Mouse (Mus musculus) kidney, postnatal 0 days (tissue): ENCODE data around the gene Ttll3. TPM values are rescaled to one million over a fixed set of nuclear protein-coding genes. Genes with fewer than 3 reads are reported as not detected.

Experiments
- ATAC-seq: fragments of 200-750 bp; cut with Nextera tagmentation; replicated peaks from 2 replicates; pipeline ENCODE4 v1.8.0; 2017; ENCODE audit warnings: low read depth, moderate number of reproducible peaks, moderate TSS enrichment, moderate library complexity; ENCODE audit not compliant: low FRiP score
- DNase-seq: peaks from one replicate; pipeline ENCODE4 v3.0.0-alpha.2; 2016; ENCODE audit warnings: low spot score
- H3K27ac ChIP-seq: fragments of 300-500 bp; sonication (generic); 2 replicates; pipeline ENCODE4 v1.5.1; 2014; ENCODE audit warnings: mild to moderate bottlenecking
- H3K27me3 ChIP-seq: fragments of 300-500 bp; sonication (generic); 2 replicates; pipeline ENCODE4 v1.6.1; 2014; ENCODE audit warnings: low read length, mixed read lengths; ENCODE audit not compliant: insufficient read depth
- H3K36me3 ChIP-seq: fragments of 300-500 bp; sonication (generic); 2 replicates; pipeline ENCODE4 v1.6.1; 2014; ENCODE audit warnings: low read length, mixed read lengths; ENCODE audit not compliant: insufficient read depth
- H3K4me1 ChIP-seq: fragments of 300-500 bp; sonication (generic); replicated peaks from 2 replicates; pipeline ENCODE4 v1.6.1; 2014; ENCODE audit warnings: antibody characterized with exemption, low read length, mixed read lengths; ENCODE audit not compliant: insufficient read depth
- H3K4me2 ChIP-seq: fragments of 300-500 bp; sonication (generic); 2 replicates; pipeline ENCODE4 v1.6.1; 2014; ENCODE audit warnings: mild to moderate bottlenecking, low read length, moderate library complexity, mixed read lengths
- H3K4me3 ChIP-seq: fragments of 300-500 bp; sonication (generic); replicated peaks from 2 replicates; pipeline ENCODE4 v1.5.1; 2014; ENCODE audit warnings: low read depth, low read length
- H3K9ac ChIP-seq: fragments of 300-500 bp; sonication (generic); 2 replicates; pipeline ENCODE4 v1.6.1; 2014; ENCODE audit warnings: low read depth, low read length
- H3K9me3 ChIP-seq: fragments of 300-500 bp; sonication (generic); replicated peaks from 2 replicates; pipeline ENCODE4 v1.6.1; 2016; ENCODE audit warnings: low read length, inconsistent platforms, mixed read lengths
- CTCF ChIP-seq: IDR thresholded peaks from 2 replicates; pipeline ENCODE4 v1.5.1; 2016; ENCODE audit warnings: antibody characterized with exemption, low read depth, mild to moderate bottlenecking, moderate library complexity
- WGBS: fragments of 180-500 bp; shearing (Covaris S2); extraction: QIAGEN DNeasy Blood & Tissue Kit; methylation state at CpG from one replicate; pipeline ENCODE4 v1.1.7; 2014; 5-methylcytosine and 5-hydroxymethylcytosine counted together
- polyA plus RNA-seq: library from polyadenylated mRNA; unstranded; fragments of >200 nt; fragmentation: Nextera tagmentation; extraction: Ambion mirVana; gene quantifications from 2 replicates; pipeline ENCODE4 v1.2.1, GENCODE M21; 2015

Gene Ttll3
- polyA plus RNA-seq, 1 experiment from 2014 or later, result 1.5 TPM

- Histone ChIP-seq H3K4me2 (no peak overlapping the region), H3K4me3 (no peak overlapping the region), H3K36me3 (peaks cover 15% of the 10 kb centered on the region; the same call in 1 of the 2 replicates), H3K27ac (no peak overlapping the region), H3K9ac (no peak overlapping the region), H3K9me3 (no peaks in the 10 kb centered on the region), H3K4me1 (no peaks in the 10 kb centered on the region), H3K27me3 (no peaks in the 10 kb centered on the region)
- no peak for ATAC-seq
- DNase-seq, result no peak
- no peak for TF ChIP-seq CTCF
- 70% methylated on average over 8 of the region's 8 CpGs for WGBS
These were observed 24.4 kb upstream of the Ttll3 start for GRCm38 (mm10) chr6:113364518-113365135.

GRCm38 (mm10) chr6:113366639-113367038 is 22.4 kb upstream of the Ttll3 start:
- DNase-seq (no peak), ATAC-seq (no peak)
- peaks cover 29% of the 10 kb centered on the region for H3K36me3 ChIP-seq
- no peaks in the 10 kb centered on the region for H3K9me3 ChIP-seq
- 87% methylated on average over 6 of the region's 6 CpGs for WGBS
- H3K27me3 ChIP-seq, result no peaks in the 10 kb centered on the region
- no peak overlapping the region for H3K9ac ChIP-seq
- H3K4me1 ChIP-seq, result no peaks in the 10 kb centered on the region
- no peak overlapping the region for H3K4me3 ChIP-seq
- TF ChIP-seq CTCF, result no peak
- H3K4me2 ChIP-seq, result no peak overlapping the region
- no peak overlapping the region for H3K27ac ChIP-seq

GRCm38 (mm10) chr6:113367574-113367973 is 21.5 kb upstream of the Ttll3 start:
- no peak for TF ChIP-seq CTCF
- no peak for DNase-seq
- H3K27me3 ChIP-seq, result no peaks in the 10 kb centered on the region
- no peak for ATAC-seq
- H3K4me2 ChIP-seq, result no peak overlapping the region
- no peak overlapping the region for H3K27ac ChIP-seq
- H3K4me1 ChIP-seq, result no peaks in the 10 kb centered on the region
- no peaks in the 10 kb centered on the region for H3K9me3 ChIP-seq
- 100% methylated on average over 1 of the region's 1 CpGs for WGBS
- peaks cover 35% of the 10 kb centered on the region for H3K36me3 ChIP-seq
- H3K9ac ChIP-seq, result no peak overlapping the region
- H3K4me3 ChIP-seq, result no peak overlapping the region

- Histone ChIP-seq H3K4me2 (no peak overlapping the region), H3K9me3 (no peaks in the 10 kb centered on the region), H3K4me3 (no peak overlapping the region), H3K9ac (no peak overlapping the region), H3K27ac (peak overlapping the region; percentile 31; the same call in 1 of the 2 replicates), H3K4me1 (no peaks in the 10 kb centered on the region), H3K27me3 (no peaks in the 10 kb centered on the region), H3K36me3 (peaks cover 38% of the 10 kb centered on the region)
- WGBS, result 78% methylated on average over 7 of the region's 7 CpGs
- TF ChIP-seq CTCF, result no peak
- no peak for DNase-seq
- no peak for ATAC-seq
These were observed 20.9 kb upstream of the Ttll3 start for GRCm38 (mm10) chr6:113368124-113368523.

- H3K4me3 ChIP-seq, result no peak overlapping the region
These were observed 20.5 kb upstream of the Ttll3 start for GRCm38 (mm10) chr6:113368577-113368976.

GRCm38 (mm10) chr6:113370194-113370929 is 18.7 kb upstream of the Ttll3 start:
- 81% methylated on average over 20 of the region's 20 CpGs for WGBS
- no peak overlapping the region for H3K4me3 ChIP-seq
- H3K9ac ChIP-seq, result no peak overlapping the region
- no peaks in the 10 kb centered on the region for H3K4me1 ChIP-seq
- ATAC-seq (peak; percentile 68), DNase-seq (peak; percentile 38)
- no peak overlapping the region for H3K4me2 ChIP-seq
- H3K36me3 ChIP-seq, result peaks cover 56% of the 10 kb centered on the region
- TF ChIP-seq CTCF, result no peak
- peak overlapping the region; percentile 76 for H3K27ac ChIP-seq
- no peaks in the 10 kb centered on the region for H3K27me3 ChIP-seq
- H3K9me3 ChIP-seq, result no peaks in the 10 kb centered on the region

More at GRCm38 (mm10) chr6:113368577-113368976, 20.5 kb upstream of the Ttll3 start:
- WGBS, result 71% methylated on average over 5 of the region's 5 CpGs
- Histone ChIP-seq H3K27ac (peak overlapping the region; percentile 31; the same call in 1 of the 2 replicates), H3K4me2 (no peak overlapping the region), H3K27me3 (no peaks in the 10 kb centered on the region), H3K9me3 (no peaks in the 10 kb centered on the region), H3K36me3 (peaks cover 41% of the 10 kb centered on the region), H3K4me1 (no peaks in the 10 kb centered on the region), H3K9ac (no peak overlapping the region)
- TF ChIP-seq CTCF, result no peak
- ATAC-seq, result no peak
- DNase-seq, result no peak
